Comparison of ENCODE assay signal across 10 mouse cellular contexts in genomic region chr7:130937266-130937841, GRCm38 (mm10). TPM values are rescaled to one million over a fixed set of nuclear protein-coding genes. Genes with fewer than 3 reads are reported as not detected.
DNase-seq lines count a peak whose midpoint lies in the region; ATAC-seq lines count a peak whose summit lies in the region.
"Had no signal": no experiment of that assay in that cellular context is flagged by ENCODE, and none has a peak within 500 bp of the region (broad histone marks: within the 10 kb centered on the region; RNA-seq: fewer than 3 reads in every experiment).

No protein-coding gene starts in this region.

- peak; percentile 13 for DNase-seq in hindbrain, embryonic 11.5 days (ENCODE audit: low spot score)
- peak; percentile 40 for DNase-seq in Muller cell, postnatal 12 days (ENCODE audit: inconsistent ontology term)
- no peak for DNase-seq in urinary bladder, postnatal 36 days (ENCODE audit: low spot score in 2 of 2)
- DNase-seq in adipocyte (ENCODE audit: low spot score) = no peak
- DNase-seq in urinary bladder, postnatal 25 days (ENCODE audit: low spot score) = no peak
- DNase-seq: cerebellum, postnatal 36 days; retina, postnatal 1 day had no signal

- WGBS in hindbrain, embryonic 11.5 days = 29% methylated on average over 12 of the region's 12 CpGs
- 31% methylated on average over 12 of the region's 12 CpGs for WGBS in hindbrain, embryonic 12.5 days
- WGBS in heart, embryonic 11.5 days (ENCODE audit: insufficient replicate concordance) = 18% methylated on average over 12 of the region's 12 CpGs
- 26% methylated on average over 12 of the region's 12 CpGs for WGBS in limb, embryonic 12.5 days

- H3K9ac ChIP-seq in hindbrain, embryonic 11.5 days (ENCODE audit: low read depth, low read length) = no peak overlapping the region
- H3K9ac ChIP-seq in hindbrain, embryonic 12.5 days = no peak overlapping the region
- peak overlapping the region; percentile 66; the same call in 1 of the 2 replicates for H3K9ac ChIP-seq in heart, embryonic 11.5 days (ENCODE audit: low read depth, low read length)
- H3K9ac ChIP-seq in limb, embryonic 12.5 days (replicated peaks) = no peak overlapping the region

- H3K27me3 ChIP-seq in hindbrain, embryonic 11.5 days (ENCODE audit: control insufficient read depth, insufficient read depth, low read length) = peaks cover 48% of the 10 kb centered on the region
- peaks cover 73% of the 10 kb centered on the region for H3K27me3 ChIP-seq in hindbrain, embryonic 12.5 days
- peaks cover 51% of the 10 kb centered on the region for H3K27me3 ChIP-seq in heart, embryonic 11.5 days (ENCODE audit: control insufficient read depth, insufficient read depth, low read length)
- peaks cover 77% of the 10 kb centered on the region for H3K27me3 ChIP-seq in limb, embryonic 12.5 days

- H3K27ac ChIP-seq in hindbrain, embryonic 11.5 days (ENCODE audit: low read depth, low read length) = no peak overlapping the region
- no peak overlapping the region for H3K27ac ChIP-seq in hindbrain, embryonic 12.5 days
- no peak overlapping the region for H3K27ac ChIP-seq in heart, embryonic 11.5 days (ENCODE audit: low read depth, low read length)
- no peak overlapping the region for H3K27ac ChIP-seq in limb, embryonic 12.5 days

- no peak for ATAC-seq in hindbrain, embryonic 11.5 days (ENCODE audit: low FRiP score)
- no peak for ATAC-seq in hindbrain, embryonic 12.5 days (ENCODE audit: low FRiP score)
- no peak for ATAC-seq in heart, embryonic 11.5 days (replicated peaks; ENCODE audit: insufficient number of reproducible peaks, low FRiP score, low TSS enrichment)
- no peak for ATAC-seq in limb, embryonic 12.5 days (ENCODE audit: insufficient number of reproducible peaks, insufficient read depth, low FRiP score, low TSS enrichment, low read depth)

- H3K4me3 ChIP-seq in hindbrain, embryonic 11.5 days (ENCODE audit: low read depth, low read length) = no peak overlapping the region
- no peak overlapping the region for H3K4me3 ChIP-seq in hindbrain, embryonic 12.5 days
- peak overlapping the region; percentile 55 for H3K4me3 ChIP-seq in heart, embryonic 11.5 days (ENCODE audit: low read depth, low read length)
- peak overlapping the region; percentile 56; the same call in 1 of the 2 replicates for H3K4me3 ChIP-seq in limb, embryonic 12.5 days (replicated peaks)

- H3K36me3 ChIP-seq in hindbrain, embryonic 11.5 days (ENCODE audit: control insufficient read depth, insufficient read depth, low read length) = no peaks in the 10 kb centered on the region
- no peaks in the 10 kb centered on the region for H3K36me3 ChIP-seq in hindbrain, embryonic 12.5 days
- no peaks in the 10 kb centered on the region for H3K36me3 ChIP-seq in heart, embryonic 11.5 days (ENCODE audit: control insufficient read depth, insufficient read depth, low read length)
- no peaks in the 10 kb centered on the region for H3K36me3 ChIP-seq in limb, embryonic 12.5 days

- H3K4me1 ChIP-seq in hindbrain, embryonic 11.5 days (replicated peaks; ENCODE audit: control insufficient read depth, insufficient read depth, low read length) = no peaks in the 10 kb centered on the region; the same call in 1 of the 2 replicates
- H3K4me1 ChIP-seq in hindbrain, embryonic 12.5 days = peaks cover 10% of the 10 kb centered on the region; the same call in 1 of the 2 replicates
- peaks cover 18% of the 10 kb centered on the region for H3K4me1 ChIP-seq in heart, embryonic 11.5 days (ENCODE audit: control insufficient read depth, insufficient read depth, low read length)
- H3K4me1 ChIP-seq in limb, embryonic 12.5 days (replicated peaks) = peaks cover 13% of the 10 kb centered on the region

- no peaks in the 10 kb centered on the region for H3K9me3 ChIP-seq in hindbrain, embryonic 11.5 days (ENCODE audit: control insufficient read depth, low read length)
- H3K9me3 ChIP-seq in hindbrain, embryonic 12.5 days (replicated peaks) = no peaks in the 10 kb centered on the region
- H3K9me3 ChIP-seq in heart, embryonic 11.5 days (replicated peaks; ENCODE audit: control insufficient read depth, low read length) = no peaks in the 10 kb centered on the region
- no peaks in the 10 kb centered on the region for H3K9me3 ChIP-seq in limb, embryonic 12.5 days

- no peak overlapping the region for H3K4me2 ChIP-seq in hindbrain, embryonic 11.5 days (replicated peaks; ENCODE audit: low read depth, low read length)
- no peak overlapping the region for H3K4me2 ChIP-seq in hindbrain, embryonic 12.5 days (replicated peaks)
- H3K4me2 ChIP-seq in heart, embryonic 11.5 days = peak overlapping the region; percentile 92
- H3K4me2 ChIP-seq in limb, embryonic 12.5 days = peak overlapping the region; percentile 73

RNA-seq across cellular contexts. Expression of gene Htra1, which starts 1.4 kb away (rescaled TPM):
- polyA plus RNA-seq in hindbrain, embryonic 11.5 days (2014; fragmentation: Nextera tagmentation; extraction: Ambion mirVana) = 7.3 and 19.0 TPM in 2 replicates
- polyA plus RNA-seq in hindbrain, embryonic 12.5 days (2016; fragmentation: Nextera tagmentation; extraction: Ambion mirVana) = 19.0 and 23.8 TPM in 2 replicates
- 38.7 TPM in 2 replicates for polyA plus RNA-seq in heart, embryonic 11.5 days (2014; fragmentation: Nextera tagmentation; extraction: Ambion mirVana)
- polyA plus RNA-seq in limb, embryonic 12.5 days (2016; fragmentation: Nextera tagmentation; extraction: Ambion mirVana) = 20.4 and 20.9 TPM in 2 replicates

Comparison
In these comparisons a context has a peak if more than half of its experiments do, and no peak if none do; other contexts are left out.
1. DNase-seq: peak in hindbrain, embryonic 11.5 days (single experiment) and Muller cell, postnatal 12 days (single experiment); none in urinary bladder, postnatal 36 days (0 of 2), adipocyte (single experiment) and urinary bladder, postnatal 25 days (single experiment).
2. H3K4me2 ChIP-seq: peak in heart, embryonic 11.5 days (single experiment) and limb, embryonic 12.5 days (single experiment); none in hindbrain, embryonic 11.5 days (single experiment) and hindbrain, embryonic 12.5 days (single experiment).
3. H3K4me3 ChIP-seq: peak in heart, embryonic 11.5 days (single experiment) and limb, embryonic 12.5 days (single experiment); none in hindbrain, embryonic 11.5 days (single experiment) and hindbrain, embryonic 12.5 days (single experiment).